Mouse (Mus musculus) thymus, postnatal 4 days (tissue): ENCODE results near the gene Mvk.

Experiments
- DNase-seq: peaks from one replicate; pipeline ENCODE4 v3.0.0; 2021

The Mvk gene

GRCm38 (mm10) chr5:114461238-114461637, 17.2 kb downstream of the Mvk start:
- peak; percentile 93 for DNase-seq

DNA sequence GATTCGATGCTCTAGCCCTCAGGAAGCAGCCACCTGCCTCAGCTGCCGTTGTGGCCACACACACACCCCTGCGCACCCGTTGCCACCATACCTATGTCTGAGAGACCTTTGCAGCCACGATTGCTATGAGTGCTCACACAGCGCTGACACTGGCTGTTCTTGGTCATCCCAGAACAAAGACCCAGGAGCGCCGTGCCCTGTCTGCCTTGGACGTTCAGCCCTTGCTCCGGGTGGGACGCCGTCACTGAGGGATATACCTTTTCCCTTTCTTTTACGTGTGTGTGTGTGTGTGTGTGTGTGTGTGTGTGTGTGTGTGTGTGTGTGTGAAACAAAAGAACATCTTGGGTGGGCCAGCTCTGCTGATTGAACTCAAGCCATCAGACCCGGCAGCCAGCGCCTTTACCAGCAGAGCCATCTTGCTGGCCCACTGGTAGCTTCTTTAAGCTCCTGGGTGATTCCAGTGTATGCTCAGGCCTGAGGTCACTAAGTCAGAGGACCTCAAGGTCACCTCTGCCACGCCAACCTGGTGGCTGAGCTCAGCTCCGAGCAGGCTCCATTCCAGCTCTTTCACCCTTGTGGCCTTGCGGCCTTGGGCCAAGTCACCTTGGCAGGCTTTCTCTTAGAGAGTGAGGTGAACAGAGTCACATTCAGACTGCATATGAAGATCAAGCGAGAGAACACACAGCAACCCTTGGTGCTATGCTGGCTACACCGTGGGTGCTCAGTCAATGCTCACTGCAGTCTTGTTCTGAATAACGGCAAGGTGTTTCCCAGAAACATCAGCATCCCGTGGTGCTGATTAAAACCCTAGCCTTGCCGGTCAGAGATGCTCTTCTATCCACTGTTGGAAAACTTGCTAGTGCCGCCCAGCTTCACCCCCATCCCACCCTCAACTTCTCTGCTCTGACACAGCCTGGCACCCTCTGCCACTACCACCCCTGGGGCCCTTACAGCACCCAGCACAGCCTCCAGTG, 18.3 kb downstream of the Mvk start:
- DNase-seq = peak; percentile 35

DNA sequence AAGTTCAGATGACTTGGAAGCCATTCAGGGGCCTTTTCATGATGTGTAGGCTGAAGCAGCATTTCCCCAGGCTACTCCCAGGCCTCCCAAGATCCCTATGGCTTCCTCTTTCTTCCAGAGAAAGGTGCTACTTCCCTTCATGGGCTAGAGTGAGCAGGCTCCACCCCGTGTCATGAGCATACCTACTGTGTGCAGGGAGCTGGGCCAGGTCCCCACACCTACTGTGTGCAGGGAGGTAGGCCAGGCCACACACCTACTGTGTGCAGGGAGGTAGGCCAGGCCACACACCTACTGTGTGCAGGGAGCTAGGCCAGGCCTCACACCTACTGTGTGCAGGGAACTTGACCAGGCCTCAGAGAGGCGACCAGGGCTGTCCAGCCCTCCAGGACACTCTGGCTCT, 20.5 kb downstream of the Mvk start:
- no peak for DNase-seq

GRCm38 (mm10) chr5:114465641-114466040, 21.6 kb downstream of the Mvk start:
- peak; percentile 44 for DNase-seq

DNA sequence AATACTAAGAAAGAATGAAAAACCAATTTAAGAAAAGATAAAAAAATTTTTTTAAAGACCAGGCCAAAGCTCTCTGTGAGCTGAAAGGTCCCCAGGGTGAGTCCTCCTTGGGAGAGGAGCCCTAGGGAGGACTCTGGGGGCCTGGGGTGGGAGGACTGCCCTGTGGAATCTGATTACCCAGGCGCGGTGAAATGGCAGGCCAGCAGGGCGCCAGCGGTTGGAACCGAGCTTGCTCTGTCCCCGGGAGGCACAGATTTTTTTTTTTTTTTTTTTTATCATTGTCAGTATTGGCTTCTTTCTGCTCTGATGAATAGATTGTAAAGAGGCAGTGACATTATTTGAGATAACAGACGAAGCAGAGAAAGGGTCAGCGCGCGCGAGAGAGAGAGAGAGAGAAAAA, 22.9 kb downstream of the Mvk start:
- DNase-seq = no peak

DNA sequence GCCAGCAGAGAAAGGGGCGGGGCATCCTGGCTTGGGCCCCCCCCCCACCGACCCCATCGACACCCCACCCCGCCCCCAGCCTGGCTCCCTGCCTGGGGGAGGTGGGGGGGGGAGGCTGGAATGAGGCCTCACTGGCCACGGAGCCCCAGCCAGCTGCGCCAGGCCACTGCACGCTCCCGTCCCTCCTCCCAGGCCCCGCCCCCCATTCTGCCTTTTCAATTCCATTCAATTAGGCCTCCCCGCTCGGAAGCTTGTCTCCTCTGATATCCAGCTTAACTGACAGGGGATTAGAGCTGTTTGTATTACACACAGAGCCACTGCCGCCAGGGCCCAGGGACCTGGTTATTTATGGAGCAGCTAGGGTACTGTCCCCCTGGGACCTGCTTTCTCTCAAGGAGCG, 23.4 kb downstream of the Mvk start:
- peak; percentile 28 for DNase-seq

GRCm38 (mm10) chr5:114468007-114468406, 23.9 kb downstream of the Mvk start:
- no peak for DNase-seq

GRCm38 (mm10) chr5:114470359-114470758, 26.3 kb downstream of the Mvk start:
- no peak for DNase-seq

DNA sequence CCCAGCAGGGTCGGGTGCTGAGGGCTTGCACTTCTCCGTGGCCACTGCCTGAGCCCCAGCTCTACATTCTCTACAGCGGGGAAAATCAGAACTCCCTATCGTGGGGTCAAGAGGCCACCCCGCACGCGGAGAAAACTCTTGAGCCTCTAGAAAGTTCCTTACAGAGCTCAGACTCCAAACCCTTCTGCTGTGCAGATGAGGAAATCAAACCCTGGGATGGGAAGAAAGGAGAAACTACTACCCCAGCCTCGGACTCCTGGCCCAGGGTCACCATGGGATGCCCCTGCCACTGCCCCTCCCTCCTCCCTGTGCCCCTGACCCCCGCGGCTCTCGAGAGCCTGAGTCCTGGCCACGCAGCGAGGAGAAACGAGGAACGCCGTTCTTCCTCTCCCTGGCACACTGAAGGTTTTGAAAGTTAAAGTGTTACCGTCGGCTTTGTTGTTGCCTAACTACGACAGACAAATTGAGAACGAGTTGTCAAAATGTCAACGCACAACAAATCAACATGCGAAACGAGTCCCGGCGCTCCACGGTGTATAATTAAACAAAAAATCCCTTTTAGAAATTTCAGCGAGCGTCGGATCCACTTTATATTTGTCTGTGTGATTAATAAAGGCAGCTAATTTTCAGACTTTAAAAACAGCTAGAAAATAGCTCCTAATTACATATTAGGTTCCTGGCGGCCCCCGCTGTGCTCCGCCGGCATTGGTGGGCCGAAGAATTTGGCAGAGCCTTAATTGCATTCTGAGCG, 30.8 kb downstream of the Mvk start:
- no peak for DNase-seq

DNA sequence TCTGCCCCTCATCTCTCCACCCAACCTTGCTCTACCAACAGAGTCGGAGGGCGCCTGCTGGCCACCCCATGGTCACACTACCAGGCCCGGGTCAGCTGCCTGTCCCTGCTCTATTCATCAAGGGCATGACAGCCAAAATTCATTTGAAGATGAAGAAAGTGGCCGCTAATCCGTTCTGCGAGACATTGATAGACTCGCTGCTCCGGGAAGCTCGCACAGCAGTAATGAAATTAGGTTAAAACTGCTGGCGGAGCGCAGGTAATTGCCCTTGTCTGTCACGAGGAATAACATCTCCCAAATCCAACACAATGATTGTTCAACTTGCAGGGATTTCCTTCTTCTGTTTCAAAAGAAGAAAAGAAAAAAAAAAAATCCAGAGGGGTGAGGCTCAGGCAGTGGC, 34.2 kb downstream of the Mvk start:
- no peak for DNase-seq

- peak; percentile 61 for DNase-seq
Observed at GRCm38 (mm10) chr5:114482587-114483011, 38.5 kb downstream of the Mvk start.

DNA sequence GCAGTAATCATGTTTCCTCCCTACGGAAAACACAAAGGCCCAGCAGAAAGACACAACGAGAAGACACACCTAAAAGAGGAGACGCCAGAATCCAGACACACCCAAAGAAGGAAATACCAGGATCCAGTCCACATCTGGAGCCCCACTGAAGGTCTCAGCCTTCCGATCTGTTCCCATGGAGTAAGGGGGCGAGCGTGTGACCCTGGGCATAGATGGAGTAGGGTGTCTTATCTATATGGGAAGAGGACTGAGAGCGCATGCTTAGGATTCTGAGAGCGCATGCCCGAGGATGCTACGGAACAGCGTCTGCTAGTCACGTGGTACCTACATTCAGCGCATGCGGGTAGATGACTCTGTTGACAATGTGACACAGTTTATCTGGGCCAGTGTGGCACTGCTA, 41.6 kb downstream of the Mvk start:
- no peak for DNase-seq

DNA sequence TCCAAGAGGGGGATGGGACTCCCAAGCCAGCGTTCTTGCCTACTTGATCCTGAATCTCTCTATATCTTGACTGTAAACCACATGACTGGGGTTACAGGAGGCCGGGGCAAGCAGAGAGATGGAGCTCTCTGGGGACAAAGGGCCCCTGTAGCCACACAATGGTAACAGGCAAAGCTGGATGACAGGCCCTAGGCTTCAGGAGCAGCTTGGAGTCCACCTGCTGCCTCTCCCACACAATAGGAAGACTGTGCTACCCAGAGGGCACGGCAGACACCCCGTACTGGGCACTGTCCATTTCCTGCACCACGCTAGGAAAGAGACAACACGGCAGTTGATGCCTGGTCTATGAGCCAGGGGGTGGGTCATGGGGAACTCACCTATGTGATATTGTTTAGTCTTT, 45.5 kb downstream of the Mvk start:
- no peak for DNase-seq

DNA sequence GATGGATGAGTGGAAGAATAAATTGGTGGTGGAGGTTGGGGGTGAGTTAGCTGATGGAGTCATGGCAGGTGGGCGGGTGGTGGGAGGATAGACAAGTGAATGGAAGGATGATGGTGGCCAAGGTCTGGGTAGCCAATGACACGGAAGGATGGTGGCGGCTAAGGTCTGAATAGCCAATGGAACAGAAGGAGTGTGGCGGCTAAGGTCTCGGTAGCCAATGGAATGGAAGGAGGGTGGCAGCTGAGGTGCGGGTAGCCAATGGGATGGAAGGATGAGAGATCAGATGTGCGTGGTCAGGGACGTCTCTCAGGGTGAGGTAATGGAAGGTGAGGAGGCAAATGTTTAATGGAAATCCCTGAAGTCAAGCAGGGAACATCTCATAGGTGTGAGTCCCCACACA, 46.2 kb downstream of the Mvk start:
- no peak for DNase-seq

GRCm38 (mm10) chr5:114494761-114495160, 50.7 kb downstream of the Mvk start:
- DNase-seq = no peak

DNA sequence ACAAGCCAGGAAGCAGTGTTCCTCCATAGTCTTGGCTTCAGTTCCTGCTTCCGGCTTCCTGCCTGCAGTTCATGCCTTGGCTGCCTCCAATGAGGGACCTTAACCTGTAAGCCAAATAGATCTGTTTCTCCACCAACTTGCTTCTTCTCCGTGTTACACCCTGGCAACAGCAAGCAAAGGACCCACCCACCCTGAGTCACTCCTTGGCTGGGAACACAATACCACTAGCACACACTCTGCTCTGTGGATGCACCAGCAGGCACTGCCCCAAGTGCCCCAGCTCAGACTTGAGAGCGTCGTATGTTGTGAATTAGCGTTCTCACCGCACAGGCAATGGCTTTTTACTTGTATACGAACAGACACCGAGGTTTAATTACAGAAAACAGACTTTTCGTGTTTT, 57.2 kb downstream of the Mvk start:
- DNase-seq = no peak

DNA sequence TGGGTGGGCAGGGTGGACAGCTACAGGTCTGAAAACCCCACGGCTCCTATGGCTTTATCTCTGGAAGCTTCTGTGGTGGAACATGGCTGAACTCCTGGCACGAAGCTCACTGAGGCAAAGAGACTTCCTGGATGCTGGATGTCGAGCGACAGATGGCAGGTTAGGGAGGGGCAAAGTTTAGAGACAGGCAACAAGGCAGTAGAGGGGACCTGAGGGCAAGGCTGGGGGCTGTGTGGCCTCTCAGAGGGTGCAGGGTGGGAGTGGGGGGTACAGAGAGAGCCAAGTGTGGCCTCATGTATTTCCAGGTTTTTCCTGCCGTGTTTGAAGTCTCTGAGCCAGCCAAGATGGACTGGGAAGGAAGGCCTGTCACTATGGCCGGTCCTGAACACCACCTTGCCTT, 60.8 kb downstream of the Mvk start:
- DNase-seq = peak; percentile 57

- peak; percentile 66 for DNase-seq
Observed at GRCm38 (mm10) chr5:114505260-114506085, 61.4 kb downstream of the Mvk start.

GRCm38 (mm10) chr5:114507394-114507793, 63.3 kb downstream of the Mvk start:
- no peak for DNase-seq

DNA sequence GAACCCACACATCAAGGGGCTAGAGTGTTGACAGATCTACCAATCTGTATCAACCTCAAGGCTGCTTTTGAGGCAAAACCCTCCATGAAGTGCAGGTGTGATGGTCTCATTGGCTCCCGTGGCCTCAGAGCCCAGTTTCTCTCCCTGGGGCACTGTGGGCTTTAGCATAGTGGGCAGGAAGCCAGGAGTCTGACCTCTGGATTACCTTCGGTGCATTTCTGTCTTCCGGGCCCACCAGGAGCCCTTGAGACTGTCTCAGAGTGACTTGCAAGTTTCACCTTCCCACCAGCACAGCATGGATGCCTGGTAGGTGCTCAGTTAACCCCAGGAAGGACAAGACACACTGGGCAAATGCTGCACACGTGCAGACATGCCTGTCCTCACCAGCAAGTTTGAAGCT, 63.9 kb downstream of the Mvk start:
- DNase-seq = no peak

- DNase-seq = no peak
Observed at GRCm38 (mm10) chr5:114509461-114509860, 65.4 kb downstream of the Mvk start.
